Mouse (Mus musculus) granulocyte monocyte progenitor cell, adult 5-6 weeks (primary cell): ENCODE data around the gene Tyk2. TPM values are rescaled to one million over a fixed set of nuclear protein-coding genes. Genes with fewer than 3 reads are reported as not detected.
A peak's percentile ranks its signal among the peaks of the same experiment; 100 is the strongest.

ENCODE experiments used
- ATAC-seq: replicated peaks from 2 replicates; pipeline ENCODE4 v1.8.0; 2016; ENCODE audit warnings: mild to moderate bottlenecking, moderate TSS enrichment, inconsistent platforms; ENCODE audit not compliant: poor library complexity, severe bottlenecking
- total RNA-seq, 2 experiments: library from RNA; stranded (forward) in 1 of 2; stranded (reverse) in 1 of 2; fragments of 200-712, 200-1000 nt in 1 of 2; fragments of >200 nt in 1 of 2; fragmentation: Nextera tagmentation in 1 of 2; gene quantifications; 2 replicates each; pipeline ENCODE4 v1.2.3; 2014 to 2017

Tyk2 gene
- total RNA-seq, 2 experiments from 2014 or later: 19.8 to 27.1 TPM

DNA sequence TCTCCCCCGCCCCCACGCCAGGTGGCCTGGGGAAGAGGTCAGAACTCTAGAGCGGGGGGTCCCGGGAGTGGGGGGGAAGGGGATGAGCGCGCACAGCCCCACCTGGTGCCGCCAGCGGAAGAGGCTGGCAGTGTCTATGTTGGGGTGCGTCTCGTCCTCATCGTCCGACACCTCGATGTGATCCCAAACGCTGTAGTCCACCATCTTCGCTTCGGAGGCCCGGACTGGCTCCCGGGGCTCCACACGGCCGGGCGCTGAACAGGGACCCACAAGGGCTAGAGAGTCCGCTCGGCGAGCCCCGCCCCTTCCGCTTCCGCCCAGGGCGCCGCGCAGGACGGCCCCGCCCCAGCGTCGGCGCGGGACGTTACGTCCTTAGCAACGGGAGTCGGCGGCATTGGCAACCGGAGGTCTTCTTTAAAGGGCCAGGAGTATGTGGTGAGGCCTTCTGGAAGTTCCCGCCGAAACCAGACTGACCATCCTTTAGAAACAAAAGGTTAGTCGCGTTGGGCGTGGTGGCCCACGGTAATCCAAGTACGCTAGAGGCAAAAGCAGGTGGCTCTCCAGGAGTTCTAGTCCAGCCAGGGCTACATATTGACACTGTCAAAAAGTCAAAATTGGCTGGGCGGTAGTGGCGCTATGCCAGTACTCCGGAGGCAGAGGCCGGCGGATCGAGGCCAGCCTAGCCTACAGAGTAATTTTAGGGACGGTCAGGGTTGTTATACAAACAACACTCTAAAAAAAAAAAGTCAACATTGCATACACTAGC is 18.8 kb upstream of the Tyk2 start, which contains the start of gene Cdc37:
Gene Cdc37 (minus strand): TSS at position 329 of the 766 bp plus-strand sequence.
- peak; percentile 78 for ATAC-seq

DNA sequence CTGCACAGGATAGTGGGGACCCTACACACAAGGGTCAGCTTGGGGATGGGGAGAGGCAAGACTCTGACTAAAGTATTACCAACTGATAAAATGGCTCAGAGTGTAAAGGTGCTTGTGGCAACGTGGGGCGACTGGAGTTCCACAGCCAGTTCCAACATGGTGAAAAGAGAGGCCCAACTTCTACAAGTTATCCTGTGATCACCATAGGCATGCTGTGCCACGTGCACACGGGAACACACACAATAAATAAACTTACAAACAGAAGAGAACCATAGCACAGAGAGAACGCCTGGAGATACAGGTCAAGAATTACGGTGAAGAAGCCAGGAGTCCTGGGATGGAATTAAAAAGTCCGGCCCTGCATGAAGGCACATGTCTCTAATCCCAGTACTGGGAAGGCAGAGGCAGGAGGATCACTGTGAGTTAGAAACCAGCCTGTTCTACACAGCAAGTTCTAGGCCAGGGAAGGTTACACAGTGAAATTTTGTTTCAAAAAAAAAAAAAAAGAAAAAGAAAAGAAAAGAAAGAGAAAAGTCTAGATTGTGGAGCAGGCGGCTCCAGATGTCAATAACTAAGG is 18.1 kb upstream of the Tyk2 start:
- ATAC-seq: no peak

DNA sequence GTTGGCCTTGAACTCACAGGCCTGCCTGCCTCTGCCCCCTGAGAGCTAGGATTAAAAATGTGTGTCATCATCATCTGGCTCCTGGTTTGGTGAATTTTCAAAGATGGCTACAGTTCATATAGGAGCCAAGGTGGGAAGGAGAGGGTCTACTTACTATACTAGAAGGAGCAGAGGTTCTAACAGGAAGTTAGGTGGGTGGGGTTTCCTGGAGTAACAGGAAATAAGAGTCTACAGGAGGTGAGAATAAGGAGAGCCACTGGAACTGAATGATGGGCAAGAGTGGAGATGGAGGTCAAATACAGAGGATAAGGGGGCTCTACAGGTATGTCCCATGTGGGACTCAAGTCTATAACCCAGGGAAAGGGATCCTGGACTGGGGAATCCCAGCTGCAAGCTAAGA is 17.4 kb upstream of the Tyk2 start:
- ATAC-seq: no peak

DNA sequence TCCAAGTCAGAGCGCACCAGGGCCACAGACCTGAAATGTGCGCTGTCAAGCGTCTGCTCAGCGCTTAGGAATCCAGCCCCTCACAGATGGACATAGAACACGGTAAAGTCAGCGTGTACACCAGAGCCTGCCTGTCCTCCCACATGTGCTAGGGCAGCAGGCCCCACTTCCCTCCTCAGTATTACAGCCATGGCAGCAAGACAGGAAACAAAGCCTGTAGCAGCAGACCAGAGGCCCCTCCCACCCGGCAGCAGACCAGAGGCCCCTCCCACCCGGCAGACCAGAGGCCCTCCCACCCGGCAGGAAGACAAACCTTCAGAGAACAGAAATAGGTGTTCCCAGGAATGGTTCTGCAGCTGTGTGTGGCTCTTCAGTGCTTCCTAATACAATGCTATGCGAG is 15.7 kb upstream of the Tyk2 start:
- ATAC-seq: peak; percentile 84

DNA sequence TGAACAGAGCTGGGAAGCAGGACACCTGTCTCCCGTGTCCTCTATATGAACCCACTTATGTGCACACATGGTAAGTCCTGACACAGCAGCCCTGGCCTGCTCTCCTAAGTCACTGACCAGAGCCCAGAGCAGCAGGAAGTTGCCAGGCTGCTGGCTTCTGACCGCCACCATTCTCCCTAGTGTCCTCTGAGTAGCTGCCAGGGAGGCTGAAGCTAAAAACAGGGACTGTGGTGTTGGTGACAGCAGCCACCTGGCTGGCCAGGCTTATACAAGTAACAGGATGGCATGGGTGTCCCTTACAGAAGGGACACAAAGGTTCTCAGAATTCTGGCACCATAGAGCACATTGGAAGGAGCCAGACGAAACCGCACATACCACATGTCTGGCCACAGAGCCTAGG is 14.4 kb upstream of the Tyk2 start:
- no peak for ATAC-seq

DNA sequence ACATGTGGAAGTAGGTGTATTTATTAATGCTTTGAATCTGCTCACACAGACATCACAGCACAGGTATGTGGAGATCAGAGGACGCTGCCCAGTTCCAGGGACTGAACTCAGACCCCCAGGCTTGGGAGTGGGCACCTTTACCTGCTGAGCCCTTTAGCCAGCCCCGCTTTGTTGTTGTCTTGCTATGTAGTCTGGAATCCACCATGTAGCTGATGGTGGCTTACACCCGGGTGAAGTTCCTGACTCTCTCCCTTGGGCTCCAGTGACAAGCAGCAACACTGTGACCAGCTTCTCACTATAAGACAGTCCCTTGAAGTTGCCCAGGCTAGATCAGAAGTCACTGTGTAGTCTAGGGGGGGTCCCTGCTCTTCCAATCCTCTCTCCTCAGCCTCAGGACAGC is 13.3 kb upstream of the Tyk2 start:
- ATAC-seq: no peak

DNA sequence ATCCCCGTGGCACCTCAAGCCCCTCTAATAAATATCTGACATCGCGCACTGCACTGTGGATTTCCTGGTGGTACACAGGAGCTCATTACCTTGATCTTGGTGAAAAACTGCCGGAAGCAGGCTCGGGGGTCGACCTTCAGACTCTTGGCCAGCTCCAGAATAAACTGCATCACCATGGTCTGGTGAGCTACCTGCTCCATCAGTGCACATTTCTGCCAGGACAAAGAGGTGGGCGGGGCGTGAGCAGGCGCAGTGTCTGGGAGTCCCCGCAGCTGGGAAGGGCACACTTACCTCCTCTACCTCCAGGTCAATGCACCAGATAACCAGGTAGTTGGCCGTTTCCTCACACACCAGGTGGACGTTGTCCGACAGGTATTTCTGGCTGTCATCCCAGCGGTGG is 10.9 kb upstream of the Tyk2 start:
- ATAC-seq: no peak

DNA sequence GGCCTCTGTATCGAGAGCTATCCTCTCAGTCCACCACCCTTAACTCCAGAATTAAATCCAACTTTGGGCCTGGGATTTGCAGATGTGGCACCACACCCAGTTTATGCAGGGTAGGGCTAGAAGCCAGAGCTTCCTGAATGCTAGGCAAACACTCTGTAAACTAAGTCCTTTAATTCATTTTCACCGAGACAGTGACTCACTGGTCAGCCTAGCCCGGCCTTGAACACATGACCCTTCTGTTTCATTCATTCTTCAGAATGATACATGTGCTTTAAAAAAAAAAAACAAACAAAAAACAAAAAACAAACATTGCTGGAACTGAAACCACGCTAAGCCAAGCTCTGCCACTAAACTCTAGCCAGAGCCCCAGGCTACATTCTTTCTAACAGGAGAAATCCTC is 7.3 kb upstream of the Tyk2 start:
- no peak for ATAC-seq

DNA sequence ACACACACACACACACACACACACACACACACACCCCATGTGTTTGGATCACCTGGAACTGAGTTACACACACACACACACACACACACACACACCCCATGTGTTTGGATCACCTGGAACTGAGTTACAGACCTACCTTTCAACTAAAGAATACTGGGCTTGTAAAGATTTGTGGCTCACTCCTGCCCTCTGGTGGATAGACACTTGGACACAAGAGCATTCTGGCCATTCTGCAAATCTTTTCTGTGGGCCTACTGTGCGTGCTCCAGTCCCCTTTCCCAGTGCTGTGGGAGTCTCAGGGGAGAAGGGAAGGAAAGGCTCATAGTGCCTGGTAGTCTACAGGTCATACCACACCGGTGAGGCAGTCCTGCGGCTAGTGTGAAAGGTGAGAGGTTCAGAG is 6.2 kb upstream of the Tyk2 start:
- ATAC-seq: peak; percentile 15

DNA sequence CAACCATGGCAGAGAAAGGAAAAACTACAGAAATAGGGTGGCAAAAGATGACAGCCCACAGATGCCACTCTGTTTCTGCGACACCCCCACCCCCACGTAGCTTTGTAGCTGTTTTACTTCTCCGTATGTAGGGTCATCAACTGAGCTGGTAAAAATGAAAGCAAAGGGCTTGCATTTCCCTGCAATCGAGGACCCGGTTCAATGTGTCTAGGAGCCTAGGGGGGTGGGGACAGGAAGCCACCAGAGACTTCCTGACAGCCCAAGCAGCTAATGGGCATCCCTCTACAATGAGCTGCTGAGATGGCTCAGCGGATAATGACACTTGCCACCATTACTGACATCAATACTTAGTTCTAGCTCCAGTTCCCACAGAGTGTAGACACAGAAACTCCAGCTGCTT is 5.4 kb upstream of the Tyk2 start:
- 0 out of 2 replicates have a peak, but pooled peaks have one; percentile 9 for ATAC-seq

DNA sequence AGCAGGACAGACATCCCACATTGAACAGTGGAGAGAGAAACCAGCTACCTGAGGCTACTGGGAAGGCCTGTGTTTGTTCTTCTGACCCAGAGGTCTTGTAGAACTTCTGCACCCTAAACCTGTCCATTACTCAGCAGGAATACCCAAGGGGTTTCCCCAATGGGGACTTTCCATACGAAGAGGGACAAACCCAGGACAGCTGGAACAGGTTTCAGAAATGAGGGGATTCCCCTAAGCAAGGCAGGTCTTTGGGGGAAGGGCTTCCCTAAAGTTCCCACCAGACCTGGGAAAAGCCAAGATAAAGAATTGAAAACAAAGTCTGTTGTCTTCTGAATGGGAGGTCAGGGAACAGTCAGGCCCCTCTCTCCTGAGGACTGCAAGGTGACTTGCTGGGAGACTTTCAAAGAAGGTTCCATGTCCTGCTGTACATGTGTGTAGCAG is 4.9 kb upstream of the Tyk2 start:
- ATAC-seq: no peak

DNA sequence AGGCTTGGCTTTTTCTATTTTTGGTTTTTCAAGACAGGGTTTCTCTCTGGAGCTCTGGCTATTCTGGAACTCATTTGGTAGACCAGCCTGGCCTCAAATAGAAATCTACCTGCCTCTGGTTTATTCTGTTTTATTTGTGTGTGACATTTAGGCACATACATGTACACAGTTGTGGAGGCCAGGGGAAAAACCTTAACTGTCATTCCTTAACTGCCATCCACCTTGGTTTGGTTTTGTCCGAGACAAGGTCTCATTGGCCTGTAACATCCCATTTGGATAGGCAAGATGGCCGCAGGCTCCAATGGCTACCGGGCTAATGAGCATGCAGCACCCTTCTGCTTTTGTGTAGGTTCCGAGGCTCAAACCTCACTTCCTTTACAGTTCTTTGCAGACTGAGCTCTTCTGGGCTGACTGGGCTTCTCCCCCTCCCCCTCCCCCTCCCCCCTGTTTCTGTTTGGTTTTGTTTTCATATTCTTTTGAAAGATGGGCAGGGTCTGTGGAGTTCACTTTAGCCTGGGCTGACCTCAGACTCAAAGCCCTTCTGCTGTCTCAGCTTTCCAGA is 4.4 kb upstream of the Tyk2 start:
- no peak for ATAC-seq

DNA sequence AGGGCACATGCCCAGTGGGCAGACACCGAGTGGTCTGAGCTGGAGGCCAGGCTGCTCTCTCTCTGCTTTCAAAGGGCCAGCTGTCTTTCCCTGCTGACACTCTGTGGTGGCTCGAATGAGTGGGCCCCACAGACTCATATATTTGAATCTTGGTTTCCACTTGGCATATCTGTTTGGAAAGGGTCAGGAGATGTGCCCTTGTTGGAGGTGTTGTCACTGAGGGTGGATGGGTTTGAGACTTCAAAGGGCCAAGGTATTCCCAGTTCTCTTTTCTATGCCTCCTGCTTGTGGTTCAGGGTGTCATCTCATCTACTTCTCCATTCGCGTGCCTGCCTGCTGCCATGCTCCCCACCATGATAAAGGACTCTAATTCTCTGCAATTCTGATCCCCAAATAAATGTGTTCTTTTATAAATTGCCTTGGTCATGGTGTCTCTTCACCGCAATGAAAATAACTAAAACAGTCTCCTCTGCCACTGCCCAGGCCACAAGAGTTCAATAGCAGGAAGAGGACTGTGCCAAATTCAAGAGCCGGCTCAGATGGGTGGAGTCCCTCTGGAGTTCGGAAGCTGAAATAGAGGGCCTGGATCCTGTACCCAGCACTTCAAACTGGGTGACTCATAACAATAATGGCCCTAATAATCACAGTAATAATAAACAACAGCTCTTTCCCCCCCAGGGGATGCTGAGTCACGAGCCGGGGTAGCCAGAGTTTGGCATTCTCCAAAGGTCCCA is 3.7 kb upstream of the Tyk2 start:
- peak; percentile 40 for ATAC-seq

DNA sequence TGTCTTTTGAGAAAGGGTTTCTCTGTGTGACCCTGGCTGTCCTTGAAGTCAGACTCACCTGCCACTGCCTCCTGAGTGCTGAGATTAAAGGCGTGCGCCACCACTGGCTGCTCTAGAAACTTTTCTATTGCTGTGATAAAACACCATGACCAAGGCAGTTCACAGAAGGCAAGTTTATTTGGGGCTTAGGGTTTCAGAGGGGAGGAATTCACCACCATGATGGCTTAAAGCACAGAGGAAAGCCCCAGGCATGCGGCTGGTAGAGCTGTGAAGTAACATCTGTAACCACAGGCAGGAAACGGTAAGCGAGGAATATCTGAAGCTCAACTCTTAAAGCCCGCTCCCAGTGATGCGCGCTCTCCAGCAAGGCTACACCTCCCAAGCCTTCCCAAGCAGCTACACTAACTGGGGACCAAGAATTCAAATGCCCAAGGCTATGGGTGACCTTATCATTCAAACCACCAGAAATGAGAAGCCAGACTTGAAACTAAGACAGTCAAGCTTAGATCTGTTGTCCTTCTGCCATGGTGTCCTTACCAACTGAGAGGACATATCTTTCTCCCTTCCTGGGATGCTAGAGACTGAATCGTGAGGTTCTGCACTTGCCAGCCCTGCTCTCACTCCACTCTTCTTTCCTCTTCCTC is 2.1 kb upstream of the Tyk2 start:
- peak; percentile 12; the same call in 1 of the 2 replicates for ATAC-seq

DNA sequence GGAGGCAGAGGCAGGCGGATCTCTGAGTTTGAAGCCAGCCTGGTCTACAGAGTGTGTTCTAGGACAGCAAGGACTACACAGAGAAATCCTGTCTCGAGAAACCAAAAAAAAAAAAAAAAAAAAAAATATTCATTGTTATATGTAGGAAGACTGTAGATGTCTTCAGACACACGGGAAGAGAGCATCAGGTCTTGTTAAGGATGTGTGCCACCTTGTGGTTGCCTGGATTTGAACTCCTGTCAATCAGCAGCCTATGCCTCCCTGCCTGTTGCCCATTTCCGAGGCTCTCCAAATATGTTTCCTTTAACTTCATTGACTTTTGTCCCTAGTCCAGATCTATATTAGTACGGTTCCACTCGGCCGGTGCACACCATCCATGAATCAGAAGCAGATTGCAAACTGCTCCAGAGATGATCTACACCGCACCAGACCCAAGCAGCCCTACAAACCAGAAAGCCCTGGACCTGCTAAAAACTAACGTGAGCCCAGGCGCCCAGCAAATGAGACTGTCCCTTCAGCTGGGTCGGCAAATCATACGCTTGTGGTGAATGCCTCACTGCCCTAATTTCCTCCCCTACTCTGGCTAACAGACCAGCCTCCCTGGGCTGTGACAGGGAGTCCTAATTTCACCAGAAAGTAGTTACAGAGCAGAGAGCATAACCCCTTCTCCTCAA is 1.2 kb upstream of the Tyk2 start:
- no peak for ATAC-seq

DNA sequence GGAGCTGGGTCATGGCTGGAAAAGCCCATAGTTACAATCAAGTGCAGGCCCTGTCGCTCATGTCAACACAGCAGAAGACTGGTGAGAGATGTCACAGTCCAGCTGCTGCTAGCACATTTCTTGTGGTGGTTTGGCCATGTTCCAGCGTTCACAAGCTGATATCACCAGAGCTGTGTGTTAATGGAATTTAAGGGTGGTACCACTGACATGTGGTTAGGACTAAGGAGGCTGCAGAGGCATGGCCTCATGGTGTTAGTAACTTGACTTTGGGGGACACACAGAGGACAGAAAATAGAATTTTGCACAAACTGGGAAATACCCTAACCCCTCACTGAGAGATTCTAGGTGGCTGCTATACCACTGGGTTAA is 4.8 kb downstream of the Tyk2 start:
- ATAC-seq: peak; percentile 29

DNA sequence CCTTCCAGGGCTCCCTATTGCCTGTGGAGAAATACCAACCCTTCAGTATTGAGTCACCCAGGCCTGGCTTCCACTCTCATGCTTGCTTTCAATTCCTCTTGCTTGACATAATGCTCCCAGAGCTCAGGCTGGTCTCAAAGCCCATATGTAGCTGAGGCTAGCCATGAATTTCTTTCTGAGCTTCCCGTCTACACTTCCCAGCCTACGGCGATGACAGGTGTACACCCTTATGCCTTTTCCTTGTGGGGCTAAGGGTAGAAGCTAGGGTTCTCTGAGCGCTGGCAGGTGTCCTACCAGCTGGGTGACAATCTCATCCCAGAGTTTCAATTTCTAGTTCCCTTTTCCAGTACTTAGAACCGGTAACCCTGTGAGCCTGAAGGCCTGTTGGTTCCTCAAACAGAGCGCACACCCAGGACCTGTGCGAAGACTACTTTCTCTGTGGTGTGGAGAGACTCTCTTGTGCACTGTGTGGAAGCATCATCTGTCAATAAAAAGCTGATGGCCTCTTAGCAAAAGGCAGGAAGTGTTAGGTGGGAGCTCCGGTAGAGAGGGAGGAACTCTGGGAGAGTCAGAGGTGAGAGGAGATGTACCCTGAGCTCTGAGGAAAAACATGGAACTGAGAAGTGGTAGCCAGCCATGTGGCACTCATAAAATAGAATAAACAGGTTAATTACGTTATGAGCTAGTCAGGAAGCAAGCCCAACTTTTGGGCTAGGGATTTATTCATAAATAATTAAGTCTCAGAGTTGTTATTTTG is 5.4 kb downstream of the Tyk2 start:
- ATAC-seq: peak; percentile 79

DNA sequence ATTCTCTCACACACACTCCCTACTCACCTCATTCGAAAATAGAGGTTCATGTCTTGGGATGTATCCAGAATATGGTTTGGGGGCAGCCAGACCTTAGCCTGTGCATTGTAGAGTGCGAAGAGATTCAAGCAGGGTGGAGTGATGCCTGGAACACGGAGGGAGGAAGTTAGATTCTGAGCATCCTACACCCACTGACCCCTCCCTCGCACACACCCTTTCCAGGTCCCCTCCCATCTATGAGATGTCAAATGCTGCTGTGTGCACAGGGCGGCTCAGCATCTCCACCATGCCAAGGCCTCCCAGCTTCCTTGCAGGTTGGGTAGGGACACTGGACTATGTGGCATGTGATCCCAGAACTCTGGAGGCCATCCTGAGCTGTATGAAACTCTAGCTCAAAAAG is 6.2 kb downstream of the Tyk2 start:
- ATAC-seq: no peak

DNA sequence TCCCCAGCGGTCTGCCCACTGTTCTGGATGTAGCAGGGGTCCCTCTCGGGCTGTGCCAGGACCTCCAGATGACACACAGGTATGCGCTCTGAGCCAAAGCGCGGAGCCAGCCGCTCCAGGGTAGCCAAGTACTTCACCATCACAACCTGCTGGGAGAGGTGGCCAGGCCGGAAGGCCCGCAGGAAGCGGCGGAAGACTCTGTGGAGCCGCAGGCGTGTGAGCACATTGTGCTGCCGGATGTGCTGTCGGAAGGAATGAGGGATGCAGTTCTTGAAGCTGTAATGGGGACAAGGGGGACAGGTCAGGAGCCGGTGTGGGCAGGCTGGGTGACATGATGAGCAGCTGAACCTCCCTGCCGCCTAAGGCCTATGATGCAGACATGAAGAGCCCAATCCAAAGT is 9.6 kb downstream of the Tyk2 start:
- ATAC-seq: no peak
